Mouse (Mus musculus) yolk sac, embryonic 10.5 days (tissue): Measurements from ENCODE around the gene Sox10.
A peak's percentile ranks its signal among the peaks of the same experiment; 100 is the strongest.

ENCODE experiments used
- DNase-seq: peaks from one replicate; pipeline ENCODE4 v3.0.0-alpha.2; 2017; ENCODE audit warnings: low spot score

Gene Sox10

DNA sequence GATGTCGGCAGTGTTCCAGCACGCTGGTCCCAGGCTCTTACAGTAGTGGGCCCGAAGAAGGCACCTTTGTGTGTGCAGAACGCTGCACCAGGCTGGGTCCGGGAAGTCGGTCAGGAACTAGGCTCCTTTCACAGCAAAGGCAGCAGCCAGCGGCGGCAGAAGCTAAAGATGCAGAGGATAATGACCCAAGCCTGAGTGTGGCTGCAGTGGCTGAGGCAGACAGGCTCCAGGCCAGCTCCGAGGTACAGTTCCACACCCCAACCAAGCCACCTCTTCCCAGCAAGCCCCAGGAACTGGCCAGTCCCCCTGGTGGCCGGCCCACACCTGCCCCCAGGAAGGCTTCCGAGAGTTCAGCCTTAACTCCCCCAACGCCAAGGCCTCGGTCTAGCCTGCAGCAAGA is 42.5 kb downstream of the Sox10 start:
- no peak for DNase-seq

DNA sequence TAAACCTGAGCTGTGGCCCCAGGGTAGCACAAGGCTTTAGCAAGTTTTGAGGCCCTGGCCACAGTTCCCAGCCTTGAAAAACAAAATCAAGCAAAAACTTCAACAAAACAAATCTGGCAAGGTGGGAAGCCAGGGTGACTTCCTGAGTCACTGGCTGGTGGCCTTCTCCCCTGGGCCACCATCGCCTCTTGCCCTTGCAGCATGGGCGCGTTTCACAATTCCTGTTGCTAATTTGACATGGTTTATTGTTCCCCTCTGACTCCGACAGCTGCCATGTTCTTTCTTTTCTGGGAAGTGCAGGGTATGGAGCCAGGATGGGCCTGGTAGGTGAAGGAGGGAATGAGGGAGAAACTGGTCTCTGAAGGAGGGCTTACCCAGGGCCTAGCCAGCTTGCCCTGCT is 42.9 kb downstream of the Sox10 start:
- no peak for DNase-seq

DNA sequence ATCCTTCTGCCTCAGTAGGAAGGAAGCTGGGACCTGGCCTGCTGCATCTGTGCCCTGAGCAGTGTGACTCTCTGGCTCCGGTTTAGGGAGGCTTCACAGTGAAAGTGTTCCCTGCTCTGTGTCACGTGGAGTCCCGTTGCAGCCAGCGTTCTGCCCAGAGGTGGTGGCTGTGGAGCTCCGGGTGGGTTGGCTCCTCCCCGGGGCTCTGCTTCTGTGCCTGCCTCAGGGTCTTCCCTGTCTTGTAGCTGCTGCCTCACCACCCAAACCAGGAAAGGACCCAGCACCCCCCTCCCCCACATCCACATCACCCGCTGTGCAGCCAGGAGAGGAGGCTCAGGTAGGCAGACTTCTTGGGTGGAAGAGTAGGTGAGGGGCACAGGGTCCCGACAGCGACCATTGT is 45.5 kb downstream of the Sox10 start:
- DNase-seq = no peak

DNA sequence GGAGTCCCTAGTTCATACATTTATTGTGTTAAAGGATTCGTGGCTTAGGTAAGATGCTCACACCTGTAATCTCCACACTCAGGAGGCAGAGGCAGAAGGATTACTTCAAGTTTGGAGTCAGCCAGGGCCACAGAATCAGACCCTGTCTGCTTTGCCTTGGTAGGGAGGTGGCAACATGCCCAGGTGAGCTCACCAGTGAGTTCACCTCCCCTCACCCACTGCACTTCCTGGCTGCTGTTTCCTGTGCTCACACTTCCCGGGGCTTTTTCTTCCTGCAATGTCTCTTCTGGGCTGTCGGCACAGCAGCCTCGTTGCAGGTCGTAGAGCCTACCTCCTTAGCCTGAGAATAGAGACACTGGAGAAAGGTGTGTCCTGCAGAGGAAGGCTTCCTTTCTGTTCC is 49.8 kb downstream of the Sox10 start:
- no peak for DNase-seq

DNA sequence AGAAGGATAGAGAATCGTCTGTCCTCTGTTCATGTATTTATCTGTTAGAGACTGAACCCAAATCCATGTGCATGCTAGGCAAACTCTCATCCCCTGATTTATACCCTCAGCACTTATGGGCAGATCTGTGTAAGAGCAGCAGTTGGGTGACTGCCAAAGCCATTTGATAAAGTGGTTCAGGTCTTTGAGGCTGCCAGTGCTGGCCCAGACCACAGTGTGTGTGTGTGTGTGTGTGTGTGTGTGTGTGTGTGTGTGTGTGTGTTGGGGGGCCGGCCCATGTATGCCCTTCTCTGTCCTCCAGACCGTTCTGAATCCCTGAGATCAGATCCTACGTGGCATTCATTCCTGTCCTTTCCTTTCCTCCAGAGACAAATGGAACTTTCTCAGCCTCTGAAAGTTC is 53.3 kb downstream of the Sox10 start:
- no peak for DNase-seq

DNA sequence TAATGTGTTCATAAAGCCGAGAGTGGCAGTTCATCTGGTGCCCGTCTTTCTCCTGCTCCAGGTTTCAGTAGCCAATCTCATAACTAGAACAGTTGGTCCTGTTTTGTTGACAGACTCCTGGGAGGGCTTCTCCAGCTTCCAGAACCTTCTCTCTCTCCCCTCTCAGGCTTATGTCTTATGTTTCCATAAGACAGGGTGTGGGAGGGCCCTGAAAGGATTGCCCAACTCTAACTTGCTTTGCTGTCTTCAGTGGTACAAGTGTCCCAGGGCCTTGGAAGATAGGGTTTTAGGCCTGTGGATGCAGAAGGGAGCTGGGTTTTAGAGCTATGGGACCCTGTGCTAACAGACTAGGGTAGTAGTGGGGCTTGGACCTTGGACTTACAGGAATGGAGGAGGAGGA is 54.5 kb downstream of the Sox10 start:
- no peak for DNase-seq

DNA sequence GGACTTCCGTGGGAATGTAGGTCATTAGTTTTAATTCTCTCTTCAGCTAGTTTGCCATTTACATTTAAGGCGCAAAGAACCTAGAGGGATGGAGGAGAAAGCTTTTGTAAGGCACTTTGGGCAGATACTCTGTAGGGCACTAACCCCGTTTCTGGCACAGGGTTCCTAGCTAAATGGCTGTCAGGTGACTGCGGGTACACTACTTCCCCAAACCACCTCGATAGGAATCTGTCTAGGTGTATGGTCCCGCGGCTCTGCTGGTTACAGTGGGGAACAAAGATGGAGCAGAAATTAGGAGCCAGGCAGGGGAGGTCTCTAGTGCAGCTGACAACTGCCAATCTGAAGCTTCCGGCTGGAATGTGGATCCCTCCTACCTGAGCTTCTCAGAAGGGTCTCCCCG is 55.0 kb downstream of the Sox10 start:
- no peak for DNase-seq

DNA sequence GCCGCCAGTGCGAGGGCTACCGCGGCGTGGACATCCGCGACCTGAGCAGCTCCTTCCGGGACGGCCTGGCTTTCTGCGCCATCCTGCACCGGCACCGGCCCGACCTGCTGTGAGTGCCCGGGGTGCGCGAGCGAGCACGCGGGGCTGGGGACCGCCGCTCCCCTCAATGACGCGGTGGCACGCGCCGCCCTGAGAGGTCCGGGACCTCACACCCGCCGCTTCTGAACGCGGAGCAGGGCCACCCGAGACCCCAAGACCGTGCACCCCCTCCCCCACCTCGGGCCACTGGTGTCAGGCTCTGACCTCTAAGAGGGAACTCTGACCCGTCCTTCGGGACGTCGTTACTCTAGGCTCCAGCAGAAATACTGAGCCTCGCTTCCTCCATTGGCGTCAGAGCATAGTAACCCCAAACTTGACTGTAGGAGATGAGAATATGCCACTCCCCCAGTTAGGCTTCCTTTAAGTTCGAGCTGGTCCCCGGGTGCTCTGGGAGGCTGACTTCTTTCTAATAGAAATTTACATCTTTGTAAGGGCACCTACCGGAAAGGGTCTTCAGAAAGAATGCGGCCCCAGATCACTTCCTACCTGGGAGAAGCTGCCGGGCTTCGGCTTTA is 55.6 kb downstream of the Sox10 start:
- no peak for DNase-seq

DNA sequence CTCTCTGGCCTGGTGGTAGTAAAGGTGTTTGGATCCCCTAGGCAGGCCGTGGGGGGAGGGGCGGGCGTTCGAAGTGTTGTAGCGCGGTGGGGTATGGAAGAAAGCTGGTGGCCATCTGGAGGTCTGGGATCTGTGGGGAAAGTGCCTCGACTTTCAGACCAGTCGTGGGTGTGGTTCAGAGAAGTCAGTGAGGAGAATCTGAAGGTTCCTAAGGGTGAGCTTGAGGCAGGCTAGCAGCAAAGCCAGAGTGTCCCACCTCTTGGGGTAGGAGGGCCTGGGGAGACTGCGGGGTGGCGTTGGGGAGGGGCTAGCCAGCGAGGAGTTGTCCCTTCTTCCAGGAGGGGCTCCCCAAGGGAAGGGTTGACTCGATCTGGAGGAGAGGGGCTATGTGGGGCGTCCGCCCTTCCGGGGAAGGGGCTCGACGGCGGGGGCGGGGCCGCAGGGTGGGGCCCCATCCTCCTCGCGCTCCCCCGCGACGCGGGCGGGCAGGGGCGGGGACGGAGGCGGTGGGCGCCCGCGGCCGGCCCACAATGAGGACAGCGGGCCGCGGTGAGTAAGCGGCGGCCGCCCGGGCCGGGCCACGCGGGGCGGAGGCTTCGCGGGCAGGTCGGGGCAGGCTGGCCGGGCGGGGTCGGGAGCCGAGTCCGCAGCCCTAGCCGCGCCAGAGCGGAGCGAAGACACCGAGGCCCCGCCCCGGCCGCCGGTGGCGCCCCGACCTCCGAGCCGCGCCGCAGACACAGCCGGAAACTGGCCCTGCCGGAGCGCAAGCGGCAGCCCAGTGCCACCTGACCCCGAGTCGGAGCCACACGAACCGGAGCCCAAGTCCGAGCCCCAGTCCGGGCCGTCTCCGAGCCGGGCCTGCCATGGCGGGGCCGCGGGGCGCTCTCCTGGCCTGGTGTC is 56.4 kb downstream of the Sox10 start, which contains the start of gene Micall1:
Gene Micall1 (plus strand): TSS at position 478 of the 900 bp plus-strand sequence.
- peak; percentile 72 for DNase-seq

DNA sequence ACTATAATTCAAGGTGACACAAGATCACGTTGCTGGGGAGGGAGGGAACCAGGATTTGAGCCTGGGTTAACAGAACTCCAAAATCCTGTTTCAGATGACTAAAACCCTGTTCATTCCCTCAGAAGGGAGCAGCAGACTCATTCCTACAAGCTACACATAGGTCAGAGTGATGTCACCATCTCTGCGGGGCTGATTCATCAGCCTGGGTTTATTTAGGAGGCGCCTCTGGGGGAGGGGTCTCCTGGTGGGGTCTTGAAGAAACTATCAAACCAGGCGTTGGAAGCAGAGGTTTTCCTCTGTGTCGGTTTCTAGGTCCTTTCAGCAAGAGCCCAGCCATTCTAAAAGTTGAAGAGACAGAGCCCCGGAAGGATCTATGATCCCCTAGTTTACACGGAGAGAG is 57.1 kb downstream of the Sox10 start:
- no peak for DNase-seq

DNA sequence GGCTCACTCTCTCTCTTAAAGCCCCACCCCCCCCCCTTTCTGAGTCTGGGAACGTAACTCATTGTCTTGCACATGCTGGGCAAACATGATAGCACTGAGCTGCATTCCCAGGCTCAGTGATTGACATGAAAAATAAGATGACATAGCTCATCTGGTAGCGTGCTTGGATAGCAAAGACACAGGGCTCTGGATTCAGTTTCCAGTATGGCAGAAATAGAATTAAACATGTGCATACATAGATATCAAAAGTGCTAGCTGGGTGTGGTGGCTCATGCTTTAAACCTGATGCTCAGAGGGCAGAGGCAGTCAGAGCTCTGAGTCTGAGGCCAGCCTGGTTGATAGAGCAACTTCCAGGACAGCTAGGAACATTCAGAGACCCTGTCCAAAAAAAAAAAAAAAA is 59.2 kb downstream of the Sox10 start:
- DNase-seq = no peak
